Mouse (Mus musculus) kidney, postnatal 0 days (tissue): ENCODE results near the gene Usp6nl. TPM values are rescaled to one million over a fixed set of nuclear protein-coding genes. Genes with fewer than 3 reads are reported as not detected.

ENCODE experiments used
- ATAC-seq: fragments of 200-750 bp; cut with Nextera tagmentation; replicated peaks from 2 replicates; pipeline ENCODE4 v1.8.0; 2017; ENCODE audit warnings: low read depth, moderate number of reproducible peaks, moderate TSS enrichment, moderate library complexity; ENCODE audit not compliant: low FRiP score
- DNase-seq: peaks from one replicate; pipeline ENCODE4 v3.0.0-alpha.2; 2016; ENCODE audit warnings: low spot score
- H3K27ac ChIP-seq: fragments of 300-500 bp; sonication (generic); 2 replicates; pipeline ENCODE4 v1.5.1; 2014; ENCODE audit warnings: mild to moderate bottlenecking
- H3K27me3 ChIP-seq: fragments of 300-500 bp; sonication (generic); 2 replicates; pipeline ENCODE4 v1.6.1; 2014; ENCODE audit warnings: low read length, mixed read lengths; ENCODE audit not compliant: insufficient read depth
- H3K36me3 ChIP-seq: fragments of 300-500 bp; sonication (generic); 2 replicates; pipeline ENCODE4 v1.6.1; 2014; ENCODE audit warnings: low read length, mixed read lengths; ENCODE audit not compliant: insufficient read depth
- H3K4me1 ChIP-seq: fragments of 300-500 bp; sonication (generic); replicated peaks from 2 replicates; pipeline ENCODE4 v1.6.1; 2014; ENCODE audit warnings: antibody characterized with exemption, low read length, mixed read lengths; ENCODE audit not compliant: insufficient read depth
- H3K4me2 ChIP-seq: fragments of 300-500 bp; sonication (generic); 2 replicates; pipeline ENCODE4 v1.6.1; 2014; ENCODE audit warnings: mild to moderate bottlenecking, low read length, moderate library complexity, mixed read lengths
- H3K4me3 ChIP-seq: fragments of 300-500 bp; sonication (generic); replicated peaks from 2 replicates; pipeline ENCODE4 v1.5.1; 2014; ENCODE audit warnings: low read depth, low read length
- H3K9ac ChIP-seq: fragments of 300-500 bp; sonication (generic); 2 replicates; pipeline ENCODE4 v1.6.1; 2014; ENCODE audit warnings: low read depth, low read length
- H3K9me3 ChIP-seq: fragments of 300-500 bp; sonication (generic); replicated peaks from 2 replicates; pipeline ENCODE4 v1.6.1; 2016; ENCODE audit warnings: low read length, inconsistent platforms, mixed read lengths
- CTCF ChIP-seq: IDR thresholded peaks from 2 replicates; pipeline ENCODE4 v1.5.1; 2016; ENCODE audit warnings: antibody characterized with exemption, low read depth, mild to moderate bottlenecking, moderate library complexity
- WGBS: fragments of 180-500 bp; shearing (Covaris S2); extraction: QIAGEN DNeasy Blood & Tissue Kit; methylation state at CpG from one replicate; pipeline ENCODE4 v1.1.7; 2014; 5-methylcytosine and 5-hydroxymethylcytosine counted together
- polyA plus RNA-seq: library from polyadenylated mRNA; unstranded; fragments of >200 nt; fragmentation: Nextera tagmentation; extraction: Ambion mirVana; gene quantifications from 2 replicates; pipeline ENCODE4 v1.2.1, GENCODE M21; 2015

Usp6nl gene
- polyA plus RNA-seq, 1 experiment from 2014 or later = 9.8 TPM

DNA sequence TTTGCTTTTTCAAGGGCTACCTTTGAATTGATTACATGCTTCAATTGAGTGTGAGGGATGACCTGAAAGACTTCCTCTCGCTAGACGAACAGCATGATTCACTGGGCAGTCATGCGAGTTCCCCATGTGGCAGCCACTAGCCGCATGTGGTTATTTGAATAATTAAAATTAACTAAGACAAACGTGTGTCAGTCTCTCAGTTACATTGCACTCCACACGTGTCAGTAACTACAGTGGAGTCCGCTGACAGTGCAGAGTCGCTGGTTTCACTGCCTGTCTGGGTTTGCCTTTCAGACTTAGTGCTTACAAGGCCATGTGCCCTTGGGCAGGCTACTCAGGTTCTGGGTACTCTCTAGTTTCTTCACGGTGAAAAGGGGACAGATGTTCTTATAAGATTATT is 37.2 kb downstream of the Usp6nl start:
- Histone ChIP-seq H3K9ac (no peak overlapping the region), H3K4me2 (no peak overlapping the region), H3K9me3 (no peaks in the 10 kb centered on the region), H3K36me3 (no peaks in the 10 kb centered on the region), H3K4me1 (0 out of 2 replicates have a peak, but pooled peaks cover 12% of the 10 kb centered on the region), H3K4me3 (no peak overlapping the region), H3K27me3 (no peaks in the 10 kb centered on the region), H3K27ac (no peak overlapping the region)
- WGBS = 34% methylated on average over 9 of the region's 9 CpGs
- no peak for TF ChIP-seq CTCF
- DNase-seq (no peak), ATAC-seq (peak; percentile 49; the same call in 1 of the 2 replicates)

- Histone ChIP-seq H3K9me3 (no peaks in the 10 kb centered on the region), H3K27me3 (no peaks in the 10 kb centered on the region), H3K4me3 (no peak overlapping the region), H3K4me1 (0 out of 2 replicates have a peak, but pooled peaks cover 12% of the 10 kb centered on the region), H3K27ac (no peak overlapping the region), H3K9ac (no peak overlapping the region), H3K36me3 (no peaks in the 10 kb centered on the region), H3K4me2 (peak overlapping the region; percentile 23; the same call in 1 of the 2 replicates)
- TF ChIP-seq CTCF = no peak; the same call in 1 of the 2 replicates
- DNase-seq (peak; percentile 60), ATAC-seq (no peak)
- WGBS = 22% methylated on average over 13 of the region's 13 CpGs
Observed at GRCm38 (mm10) chr2:6363126-6363525, 40.7 kb downstream of the Usp6nl start.

- Histone ChIP-seq H3K4me3 (no peak overlapping the region), H3K9ac (no peak overlapping the region), H3K36me3 (no peaks in the 10 kb centered on the region), H3K4me1 (0 out of 2 replicates have a peak, but pooled peaks cover 12% of the 10 kb centered on the region), H3K9me3 (no peaks in the 10 kb centered on the region), H3K4me2 (no peak overlapping the region), H3K27ac (no peak overlapping the region), H3K27me3 (no peaks in the 10 kb centered on the region)
- WGBS = 94% methylated on average over 7 of the region's 7 CpGs
- ATAC-seq (no peak), DNase-seq (no peak)
- no peak for TF ChIP-seq CTCF
Observed at GRCm38 (mm10) chr2:6363922-6364321, 41.5 kb downstream of the Usp6nl start.

DNA sequence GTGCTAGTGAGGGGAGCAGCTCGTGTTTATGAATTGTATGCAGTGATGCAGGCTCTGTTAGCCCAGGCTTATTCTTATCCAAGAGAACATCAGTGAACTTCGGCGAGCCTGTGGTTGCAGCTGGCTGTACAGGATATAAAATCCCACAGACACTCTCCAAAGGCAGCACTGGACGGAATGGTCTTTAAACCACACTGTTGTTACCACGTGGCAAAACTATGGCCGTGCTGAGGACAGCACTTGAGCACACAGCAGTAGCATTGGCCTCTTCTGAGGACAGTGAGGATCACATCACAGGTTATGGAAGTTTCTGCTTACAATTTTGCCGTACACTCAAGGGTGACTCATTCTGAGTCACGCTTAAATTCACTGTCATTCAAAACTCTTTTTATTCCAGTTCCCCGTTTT is 44.1 kb downstream of the Usp6nl start:
- no peak overlapping the region for H3K9ac ChIP-seq
- DNase-seq = no peak
- ATAC-seq = no peak
- H3K9me3 ChIP-seq = no peaks in the 10 kb centered on the region
- H3K36me3 ChIP-seq = no peaks in the 10 kb centered on the region
- no peak overlapping the region for H3K4me3 ChIP-seq
- no peaks in the 10 kb centered on the region for H3K27me3 ChIP-seq
- no peak overlapping the region for H3K4me2 ChIP-seq
- 0 out of 2 replicates have a peak, but pooled peaks cover 9% of the 10 kb centered on the region for H3K4me1 ChIP-seq
- no peak overlapping the region for H3K27ac ChIP-seq
- no peak for TF ChIP-seq CTCF
- 55% methylated on average over 9 of the region's 9 CpGs for WGBS

- Histone ChIP-seq H3K36me3 (no peaks in the 10 kb centered on the region), H3K4me2 (no peak overlapping the region), H3K9me3 (no peaks in the 10 kb centered on the region), H3K27ac (no peak overlapping the region), H3K4me3 (no peak overlapping the region), H3K4me1 (0 out of 2 replicates have a peak, but pooled peaks cover 9% of the 10 kb centered on the region), H3K9ac (no peak overlapping the region), H3K27me3 (no peaks in the 10 kb centered on the region)
- no peak for TF ChIP-seq CTCF
- 68% methylated on average over 6 of the region's 6 CpGs for WGBS
- no peak for DNase-seq
- ATAC-seq = no peak
Observed at GRCm38 (mm10) chr2:6366973-6367372, 44.5 kb downstream of the Usp6nl start.

DNA sequence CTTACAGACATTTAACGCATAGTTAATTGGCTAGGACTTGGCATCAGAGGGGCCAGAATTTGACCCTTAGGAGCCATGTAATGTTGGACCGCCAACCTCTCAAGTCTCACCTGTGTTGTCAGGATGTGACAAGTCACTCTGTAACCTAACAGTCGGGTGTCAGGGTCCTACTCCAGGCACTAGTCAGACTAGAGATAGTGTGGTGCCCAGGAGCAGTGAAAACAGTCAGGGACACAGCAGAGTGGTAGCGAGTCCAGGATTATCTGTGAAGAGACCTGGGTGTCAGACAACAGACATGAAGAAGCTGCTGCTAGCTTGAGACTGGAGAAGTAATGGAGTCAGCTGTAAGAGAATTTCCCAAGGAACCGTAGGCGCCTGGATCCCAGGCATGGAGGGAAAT is 45.0 kb downstream of the Usp6nl start:
- Histone ChIP-seq H3K4me3 (no peak overlapping the region), H3K9me3 (no peaks in the 10 kb centered on the region), H3K4me2 (no peak overlapping the region), H3K4me1 (0 out of 2 replicates have a peak, but pooled peaks cover 9% of the 10 kb centered on the region), H3K27ac (no peak overlapping the region), H3K27me3 (no peaks in the 10 kb centered on the region), H3K36me3 (no peaks in the 10 kb centered on the region), H3K9ac (no peak overlapping the region)
- ATAC-seq (no peak), DNase-seq (no peak)
- 81% methylated on average over 6 of the region's 6 CpGs for WGBS
- TF ChIP-seq CTCF = no peak

GRCm38 (mm10) chr2:6374216-6374615 is 51.7 kb downstream of the Usp6nl start:
- Histone ChIP-seq H3K4me1 (0 out of 2 replicates have a peak, but pooled peaks cover 8% of the 10 kb centered on the region), H3K27me3 (no peaks in the 10 kb centered on the region), H3K9me3 (no peaks in the 10 kb centered on the region), H3K36me3 (no peaks in the 10 kb centered on the region), H3K4me3 (no peak overlapping the region), H3K4me2 (no peak overlapping the region), H3K9ac (no peak overlapping the region), H3K27ac (no peak overlapping the region)
- no peak for TF ChIP-seq CTCF
- 68% methylated on average over 14 of the region's 14 CpGs for WGBS
- DNase-seq = no peak
- ATAC-seq = no peak
